Mouse (Mus musculus) midbrain, embryonic 16.5 days (tissue): ENCODE results near the gene Gm20388. TPM values are rescaled to one million over a fixed set of nuclear protein-coding genes. Genes with fewer than 3 reads are reported as not detected.

Source experiments
- ATAC-seq: fragments of 200-750 bp; cut with Nextera tagmentation; 2 replicates; pipeline ENCODE4 v1.8.0; 2017; ENCODE audit warnings: moderate TSS enrichment
- H3K27ac ChIP-seq: fragments of 300-500 bp; sonication (generic); 2 replicates; pipeline ENCODE4 v1.5.1; 2014; ENCODE audit warnings: mild to moderate bottlenecking, low read length, mixed read lengths
- H3K27me3 ChIP-seq: fragments of 300-500 bp; sonication (generic); 2 replicates; pipeline ENCODE4 v1.6.1; 2014; ENCODE audit warnings: low read depth, low read length, mixed read lengths; ENCODE audit not compliant: control insufficient read depth, insufficient read depth
- H3K36me3 ChIP-seq: fragments of 300-500 bp; sonication (generic); 2 replicates; pipeline ENCODE4 v1.6.1; 2014; ENCODE audit warnings: mild to moderate bottlenecking, low read length, moderate library complexity, mixed read lengths; ENCODE audit not compliant: control insufficient read depth, insufficient read depth
- H3K4me1 ChIP-seq: fragments of 300-500 bp; sonication (generic); 2 replicates; pipeline ENCODE4 v1.6.1; 2014; ENCODE audit warnings: mild to moderate bottlenecking, low read length, mixed read lengths; ENCODE audit not compliant: control insufficient read depth, insufficient read depth
- H3K4me2 ChIP-seq: fragments of 300-500 bp; sonication (generic); 2 replicates; pipeline ENCODE4 v1.6.1; 2014; ENCODE audit warnings: mild to moderate bottlenecking, low read length, mixed read lengths
- H3K4me3 ChIP-seq: fragments of 300-500 bp; sonication (generic); 2 replicates; pipeline ENCODE4 v1.5.1; 2014; ENCODE audit warnings: low read depth, mild to moderate bottlenecking, low read length, moderate library complexity, mixed read lengths
- H3K9ac ChIP-seq: fragments of 300-500 bp; sonication (generic); 2 replicates; pipeline ENCODE4 v1.6.1; 2014; ENCODE audit warnings: low read depth, low read length, mixed read lengths
- H3K9me3 ChIP-seq: fragments of 300-500 bp; sonication (generic); replicated peaks from 2 replicates; pipeline ENCODE4 v1.6.1; 2014; ENCODE audit warnings: mild to moderate bottlenecking, low read length, mixed read lengths; ENCODE audit not compliant: control insufficient read depth, poor library complexity, severe bottlenecking
- WGBS: fragments of 180-500 bp; shearing (Covaris S2); extraction: QIAGEN DNeasy Blood & Tissue Kit; methylation state at CpG from one replicate; pipeline ENCODE4 v1.1.7; 2014; 5-methylcytosine and 5-hydroxymethylcytosine counted together
- polyA plus RNA-seq: library from polyadenylated mRNA; unstranded; fragments of >200 nt; fragmentation: Nextera tagmentation; extraction: Ambion mirVana; gene quantifications from 2 replicates; pipeline ENCODE4 v1.2.1, GENCODE M21; 2015

Gene Gm20388
- polyA plus RNA-seq, 1 experiment from 2014 or later: 7.5 TPM

DNA sequence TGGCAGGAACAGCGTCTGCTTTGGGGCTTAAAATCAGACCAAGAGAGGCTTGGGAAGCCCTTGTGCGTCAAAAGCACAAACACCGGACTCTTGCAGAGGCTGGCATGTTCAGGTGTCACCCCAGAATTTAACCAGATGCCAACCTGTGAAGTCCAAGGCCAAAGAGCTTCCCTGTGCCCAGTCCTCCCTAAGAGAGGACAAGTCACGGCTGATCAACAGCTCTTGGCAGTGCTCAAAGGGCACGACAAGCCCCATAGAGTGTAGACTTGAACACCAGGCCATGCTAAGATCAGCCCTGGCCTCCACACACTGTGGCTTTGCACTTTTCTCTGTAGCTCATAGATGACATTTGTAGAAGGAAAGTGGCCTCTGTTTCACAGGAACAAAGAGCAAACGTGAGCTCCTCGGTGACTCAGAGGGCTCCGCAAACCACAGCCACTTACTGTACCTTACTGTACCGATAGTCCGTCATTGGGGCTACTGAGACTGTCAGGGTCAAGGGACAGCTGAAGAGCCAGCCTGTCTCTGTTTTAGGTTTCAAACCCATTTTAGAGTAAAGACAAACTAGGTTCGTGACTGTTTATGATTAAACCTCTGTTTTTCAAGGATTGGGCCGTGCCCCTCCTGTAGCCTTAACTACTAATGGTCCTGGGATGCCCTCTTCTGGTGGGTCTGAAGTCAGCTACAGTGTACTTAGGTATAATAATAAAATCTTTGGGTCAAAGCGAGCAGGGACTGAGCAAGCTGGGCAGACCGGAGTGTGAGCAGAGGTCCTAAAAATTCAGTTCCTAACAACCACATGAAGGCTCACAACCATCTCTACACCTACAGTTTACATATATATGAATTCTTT lies 2022.3 kb downstream of the Gm20388 start:
- Histone ChIP-seq H3K9me3 (no peaks in the 10 kb centered on the region), H3K27me3 (no peaks in the 10 kb centered on the region), H3K27ac (no peak overlapping the region), H3K4me2 (no peak overlapping the region), H3K36me3 (no peaks in the 10 kb centered on the region), H3K9ac (no peak overlapping the region), H3K4me1 (peaks cover 10% of the 10 kb centered on the region), H3K4me3 (no peak overlapping the region)
- WGBS: 84% methylated on average over 14 of the region's 14 CpGs
- ATAC-seq: no peak

DNA sequence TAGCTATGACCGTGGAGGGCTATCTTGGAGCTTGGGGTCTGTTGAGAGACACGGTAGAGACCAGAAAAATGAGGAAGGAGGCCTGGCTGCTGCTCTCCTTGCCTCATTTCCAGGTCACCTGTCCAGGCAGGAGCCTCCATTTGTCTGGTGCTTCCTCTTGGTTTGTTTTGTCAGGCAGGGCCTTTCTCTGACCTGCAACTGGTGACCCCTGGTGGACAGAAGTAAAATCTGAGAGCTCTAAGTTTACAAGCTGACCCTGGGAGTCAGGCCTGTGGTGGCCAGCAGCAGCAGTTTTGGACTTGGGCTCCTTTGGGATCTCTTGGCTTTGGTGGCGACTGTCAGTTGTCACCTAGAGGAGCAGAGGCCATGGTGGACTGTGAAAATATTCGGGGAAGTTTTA lies 2023.9 kb downstream of the Gm20388 start:
- H3K4me1 ChIP-seq: peaks cover 10% of the 10 kb centered on the region
- H3K4me3 ChIP-seq: no peak overlapping the region
- H3K9ac ChIP-seq: no peak overlapping the region
- H3K4me2 ChIP-seq: no peak overlapping the region
- H3K27me3 ChIP-seq: no peaks in the 10 kb centered on the region
- 32% methylated on average over 4 of the region's 4 CpGs for WGBS
- H3K9me3 ChIP-seq: no peaks in the 10 kb centered on the region
- H3K36me3 ChIP-seq: no peaks in the 10 kb centered on the region
- peak; percentile 33; the same call in 1 of the 2 replicates for ATAC-seq
- H3K27ac ChIP-seq: peak overlapping the region; percentile 72

DNA sequence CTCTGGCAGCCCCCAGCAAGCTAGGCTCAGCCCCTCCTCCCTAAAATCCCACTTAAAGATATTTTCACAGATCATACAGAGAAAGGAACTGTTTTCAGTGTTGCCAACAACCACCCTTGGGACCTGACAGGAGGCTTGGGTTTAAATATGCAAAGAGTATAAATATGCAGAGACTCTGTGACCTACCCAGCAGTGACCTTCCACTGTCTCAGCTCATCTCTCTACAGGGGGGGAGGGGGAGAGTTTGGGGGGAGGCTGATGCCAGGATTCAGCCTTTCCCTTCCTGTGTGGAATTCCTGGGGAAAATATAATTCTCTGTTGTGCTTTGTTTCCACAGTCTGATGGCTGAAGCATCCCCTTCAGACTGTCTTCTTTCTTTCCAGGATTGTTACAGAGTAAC lies 2024.3 kb downstream of the Gm20388 start:
- H3K27me3 ChIP-seq: no peaks in the 10 kb centered on the region
- H3K4me1 ChIP-seq: peaks cover 10% of the 10 kb centered on the region
- no peak overlapping the region for H3K4me2 ChIP-seq
- ATAC-seq: peak; percentile 46
- no peak overlapping the region for H3K9ac ChIP-seq
- H3K9me3 ChIP-seq: no peaks in the 10 kb centered on the region
- H3K4me3 ChIP-seq: no peak overlapping the region
- H3K36me3 ChIP-seq: no peaks in the 10 kb centered on the region
- peak overlapping the region; percentile 72 for H3K27ac ChIP-seq

DNA sequence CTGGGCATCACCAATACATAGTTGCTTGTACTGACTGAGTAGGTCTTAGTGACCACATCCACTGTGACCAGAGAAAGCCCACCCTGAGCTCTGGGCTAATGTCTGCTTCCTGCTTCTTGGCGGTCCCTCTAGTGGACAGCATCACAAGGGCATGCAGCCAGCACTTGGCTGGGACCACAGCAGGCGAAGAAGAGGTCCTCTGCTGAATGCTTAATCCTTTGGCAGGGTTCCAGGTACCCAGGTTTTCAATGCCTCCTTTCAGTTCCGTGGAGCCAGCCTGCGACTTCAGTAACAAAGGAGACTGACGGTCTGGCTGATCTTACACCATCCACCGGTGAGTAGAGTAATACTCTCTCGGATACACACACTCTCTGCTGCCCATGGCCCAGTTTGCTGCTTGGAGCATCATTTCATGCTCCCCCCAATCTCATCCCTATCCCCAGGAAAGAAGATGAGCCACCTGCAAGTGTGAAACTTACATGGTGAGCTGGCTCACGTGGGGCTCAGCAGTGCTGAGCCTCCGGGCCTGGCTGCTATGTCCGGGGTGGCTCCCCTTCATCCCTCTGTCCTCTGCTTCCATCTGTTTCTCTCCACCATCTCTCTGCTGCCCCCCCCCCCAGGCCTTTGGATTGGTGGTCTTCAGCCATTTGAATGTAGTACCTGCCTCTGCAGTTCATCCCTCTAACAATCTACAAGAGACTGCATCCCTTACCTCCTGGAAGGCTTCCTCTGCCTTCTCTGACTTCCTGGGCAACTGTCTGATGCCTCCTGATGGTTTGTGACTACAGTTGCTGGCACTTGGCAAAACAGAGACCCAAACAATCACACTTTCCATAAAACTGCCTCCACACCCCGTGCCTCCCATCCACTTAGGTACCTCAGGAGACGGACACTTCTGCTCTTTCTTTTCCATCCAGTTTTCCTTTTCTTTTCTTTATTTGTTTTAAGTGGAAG lies 2025.0 kb downstream of the Gm20388 start:
- no peaks in the 10 kb centered on the region for H3K36me3 ChIP-seq
- H3K4me3 ChIP-seq: no peak overlapping the region
- WGBS: 35% methylated on average over 12 of the region's 12 CpGs
- peak overlapping the region; percentile 72 for H3K27ac ChIP-seq
- H3K27me3 ChIP-seq: no peaks in the 10 kb centered on the region
- peaks cover 10% of the 10 kb centered on the region for H3K4me1 ChIP-seq
- peak; percentile 88 for ATAC-seq
- H3K9me3 ChIP-seq: no peaks in the 10 kb centered on the region
- peak overlapping the region; percentile 25; the same call in 1 of the 2 replicates for H3K9ac ChIP-seq
- H3K4me2 ChIP-seq: peak overlapping the region; percentile 5; the same call in 1 of the 2 replicates

DNA sequence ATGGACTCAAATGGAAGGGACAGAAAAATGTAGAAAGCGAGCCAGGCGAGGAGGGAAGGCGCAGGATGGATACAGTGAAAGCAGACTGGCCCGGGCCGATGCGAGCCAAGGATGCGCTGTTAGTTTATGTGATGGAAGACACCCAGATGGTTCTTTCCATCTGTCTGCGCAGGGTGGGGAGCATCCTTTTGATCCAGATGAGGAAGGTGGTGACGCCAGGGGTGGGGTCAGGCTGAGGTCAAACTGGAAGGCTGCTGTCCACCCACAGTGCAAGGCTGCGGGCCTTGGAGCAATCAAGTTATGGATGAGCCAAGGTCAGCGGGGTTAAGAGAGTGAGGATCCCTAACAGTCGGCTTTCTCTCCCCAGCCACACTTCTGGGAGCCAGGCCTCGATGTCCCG lies 2025.8 kb downstream of the Gm20388 start:
- no peak overlapping the region for H3K4me3 ChIP-seq
- H3K4me2 ChIP-seq: no peak overlapping the region
- no peaks in the 10 kb centered on the region for H3K36me3 ChIP-seq
- no peaks in the 10 kb centered on the region for H3K9me3 ChIP-seq
- 85% methylated on average over 14 of the region's 14 CpGs for WGBS
- H3K27ac ChIP-seq: no peak overlapping the region
- H3K9ac ChIP-seq: no peak overlapping the region
- no peak for ATAC-seq
- H3K27me3 ChIP-seq: no peaks in the 10 kb centered on the region
- H3K4me1 ChIP-seq: peaks cover 10% of the 10 kb centered on the region

GRCm38 (mm10) chr8:121938732-121939131 lies 2028.1 kb downstream of the Gm20388 start:
- Histone ChIP-seq H3K36me3 (no peaks in the 10 kb centered on the region), H3K4me1 (peaks cover 10% of the 10 kb centered on the region), H3K9me3 (no peaks in the 10 kb centered on the region), H3K27me3 (no peaks in the 10 kb centered on the region), H3K27ac (no peak overlapping the region), H3K4me2 (no peak overlapping the region), H3K4me3 (no peak overlapping the region), H3K9ac (no peak overlapping the region)
- no peak for ATAC-seq
- whole genome bisulfite sequencing: 87% methylated on average over 7 of the region's 7 CpGs

- H3K9ac ChIP-seq: no peak overlapping the region
- H3K4me2 ChIP-seq: no peak overlapping the region
- ATAC-seq: no peak
- peaks cover 7% of the 10 kb centered on the region for H3K4me1 ChIP-seq
- WGBS: 45% methylated on average over 2 of the region's 2 CpGs
- no peak overlapping the region for H3K27ac ChIP-seq
- no peaks in the 10 kb centered on the region for H3K27me3 ChIP-seq
- no peaks in the 10 kb centered on the region for H3K9me3 ChIP-seq
- no peak overlapping the region for H3K4me3 ChIP-seq
- no peaks in the 10 kb centered on the region for H3K36me3 ChIP-seq
Measured at GRCm38 (mm10) chr8:121943057-121943540, 2032.5 kb downstream of the Gm20388 start.

GRCm38 (mm10) chr8:121943716-121944115 lies 2033.1 kb downstream of the Gm20388 start:
- no peak for ATAC-seq
- WGBS: 85% methylated on average over 8 of the region's 8 CpGs
- Histone ChIP-seq H3K4me2 (no peak overlapping the region), H3K36me3 (no peaks in the 10 kb centered on the region), H3K27me3 (no peaks in the 10 kb centered on the region), H3K4me3 (no peak overlapping the region), H3K27ac (no peak overlapping the region), H3K9ac (no peak overlapping the region), H3K4me1 (peaks cover 12% of the 10 kb centered on the region), H3K9me3 (no peaks in the 10 kb centered on the region)
